Mouse (Mus musculus) neural tube, embryonic 13.5 days (tissue): ENCODE data around the gene Cdhr5. TPM values are rescaled to one million over a fixed set of nuclear protein-coding genes. Genes with fewer than 3 reads are reported as not detected.

Source experiments
- ATAC-seq: fragments of 200-750 bp; cut with Nextera tagmentation; 2 replicates; pipeline ENCODE4 v1.8.0; 2017; ENCODE audit warnings: low read depth, mild to moderate bottlenecking, moderate TSS enrichment, moderate library complexity
- H3K27ac ChIP-seq: fragments of 300-500 bp; sonication (generic); replicated peaks from 2 replicates; pipeline ENCODE4 v1.5.1; 2015; ENCODE audit warnings: moderate library complexity, mild to moderate bottlenecking, inconsistent platforms
- H3K27me3 ChIP-seq: fragments of 300-500 bp; sonication (generic); 2 replicates; pipeline ENCODE4 v1.6.1; 2015; ENCODE audit warnings: mild to moderate bottlenecking, inconsistent platforms
- H3K36me3 ChIP-seq: fragments of 300-500 bp; sonication (generic); 2 replicates; pipeline ENCODE4 v1.6.1; 2015; ENCODE audit warnings: mild to moderate bottlenecking, inconsistent platforms
- H3K4me1 ChIP-seq: fragments of 300-500 bp; sonication (generic); replicated peaks from 2 replicates; pipeline ENCODE4 v1.6.1; 2015; ENCODE audit warnings: inconsistent platforms
- H3K4me2 ChIP-seq: fragments of 300-500 bp; sonication (generic); 2 replicates; pipeline ENCODE4 v1.6.1; 2015; ENCODE audit warnings: inconsistent platforms, mild to moderate bottlenecking, moderate library complexity
- H3K4me3 ChIP-seq: fragments of 300-500 bp; sonication (generic); 2 replicates; pipeline ENCODE4 v1.5.1; 2015; ENCODE audit warnings: mild to moderate bottlenecking, inconsistent platforms
- H3K9ac ChIP-seq: fragments of 300-500 bp; sonication (generic); 2 replicates; pipeline ENCODE4 v1.6.1; 2015; ENCODE audit warnings: moderate library complexity, mild to moderate bottlenecking, inconsistent platforms
- H3K9me3 ChIP-seq: fragments of 300-500 bp; sonication (generic); 2 replicates; pipeline ENCODE4 v1.6.1; 2016; ENCODE audit warnings: inconsistent platforms
- WGBS: fragments of 180-500 bp; shearing (Covaris S2); methylation state at CpG from one replicate; pipeline ENCODE4 v1.1.7; 2015; 5-methylcytosine and 5-hydroxymethylcytosine counted together
- polyA plus RNA-seq: library from polyadenylated mRNA; unstranded; fragments of >200 nt; fragmentation: Nextera tagmentation; extraction: Ambion mirVana; gene quantifications from 2 replicates; pipeline ENCODE4 v1.2.1, GENCODE M21; 2015

The Cdhr5 gene
- polyA plus RNA-seq, 1 experiment from 2014 or later: not detected

- H3K4me1 ChIP-seq: peaks cover 26% of the 10 kb centered on the region
- H3K27ac ChIP-seq: no peak overlapping the region
- no peaks in the 10 kb centered on the region for H3K27me3 ChIP-seq
- H3K4me2 ChIP-seq: no peak overlapping the region
- H3K36me3 ChIP-seq: peaks cover 60% of the 10 kb centered on the region
- no peak overlapping the region for H3K4me3 ChIP-seq
- H3K9ac ChIP-seq: no peak overlapping the region
- H3K9me3 ChIP-seq: no peaks in the 10 kb centered on the region
- WGBS: 96% methylated on average over 10 of the region's 10 CpGs
- ATAC-seq: no peak
Observed at GRCm38 (mm10) chr7:141231551-141231950, 45.0 kb downstream of the Cdhr5 start.

GRCm38 (mm10) chr7:141231111-141231510 is 45.5 kb downstream of the Cdhr5 start:
- Histone ChIP-seq H3K27me3 (no peaks in the 10 kb centered on the region), H3K4me1 (peaks cover 26% of the 10 kb centered on the region), H3K4me2 (no peak overlapping the region), H3K9ac (no peak overlapping the region), H3K27ac (no peak overlapping the region), H3K36me3 (peaks cover 57% of the 10 kb centered on the region), H3K4me3 (no peak overlapping the region), H3K9me3 (no peaks in the 10 kb centered on the region)
- ATAC-seq: no peak
- WGBS: 94% methylated on average over 3 of the region's 3 CpGs

- Histone ChIP-seq H3K9me3 (no peaks in the 10 kb centered on the region), H3K27me3 (no peaks in the 10 kb centered on the region), H3K36me3 (peaks cover 52% of the 10 kb centered on the region), H3K4me2 (peak overlapping the region; percentile 85), H3K4me1 (peaks cover 26% of the 10 kb centered on the region), H3K9ac (peak overlapping the region; percentile 50; the same call in 1 of the 2 replicates), H3K27ac (no peak overlapping the region), H3K4me3 (no peak overlapping the region; the same call in 1 of the 2 replicates)
- no peak for ATAC-seq
- 94% methylated on average over 4 of the region's 4 CpGs for WGBS
Observed at GRCm38 (mm10) chr7:141230570-141230969, 46.0 kb downstream of the Cdhr5 start.

GRCm38 (mm10) chr7:141229702-141230101 is 46.9 kb downstream of the Cdhr5 start:
- Histone ChIP-seq H3K36me3 (peaks cover 43% of the 10 kb centered on the region), H3K4me1 (peaks cover 26% of the 10 kb centered on the region), H3K9ac (peak overlapping the region; percentile 96), H3K27me3 (no peaks in the 10 kb centered on the region), H3K4me3 (peak overlapping the region; percentile 99), H3K27ac (no peak overlapping the region), H3K4me2 (peak overlapping the region; percentile 85), H3K9me3 (no peaks in the 10 kb centered on the region)
- no peak for ATAC-seq
- 70% methylated on average over 6 of the region's 6 CpGs for WGBS

GRCm38 (mm10) chr7:141228279-141229067 is 48.1 kb downstream of the Cdhr5 start, which contains the start of gene Phrf1:
TSS of gene Phrf1 (plus strand) at chr7:141228784.
- peaks cover 26% of the 10 kb centered on the region for H3K4me1 ChIP-seq
- peaks cover 31% of the 10 kb centered on the region for H3K36me3 ChIP-seq
- peak within 1 kb of the TSS; percentile 97 for H3K27ac ChIP-seq
- H3K9me3 ChIP-seq: no peaks in the 10 kb centered on the region
- no peaks in the 10 kb centered on the region for H3K27me3 ChIP-seq
- H3K4me2 ChIP-seq: peak within 1 kb of the TSS; percentile 85
- under 1% methylated on average over 76 of the region's 76 CpGs for WGBS
- peak within 1 kb of the TSS; percentile 99 for H3K4me3 ChIP-seq
- peak within 1 kb of the TSS; percentile 96 for H3K9ac ChIP-seq
- ATAC-seq: peak; percentile 93

- H3K27ac ChIP-seq: peak overlapping the region; percentile 97; the same call in 1 of the 2 replicates
- H3K4me3 ChIP-seq: peak overlapping the region; percentile 99
- no peaks in the 10 kb centered on the region for H3K9me3 ChIP-seq
- H3K9ac ChIP-seq: no peak overlapping the region
- H3K27me3 ChIP-seq: no peaks in the 10 kb centered on the region
- peaks cover 26% of the 10 kb centered on the region for H3K4me1 ChIP-seq
- WGBS: 77% methylated on average over 4 of the region's 4 CpGs
- peaks cover 24% of the 10 kb centered on the region for H3K36me3 ChIP-seq
- H3K4me2 ChIP-seq: peak overlapping the region; percentile 85
- ATAC-seq: 0 out of 2 replicates have a peak, but pooled peaks have one; percentile 7
Observed at GRCm38 (mm10) chr7:141227796-141228195, 48.8 kb downstream of the Cdhr5 start.

GRCm38 (mm10) chr7:141226535-141226934 is 50.1 kb downstream of the Cdhr5 start:
- WGBS: 85% methylated on average over 6 of the region's 6 CpGs
- Histone ChIP-seq H3K9ac (no peak overlapping the region), H3K27me3 (no peaks in the 10 kb centered on the region), H3K9me3 (no peaks in the 10 kb centered on the region), H3K4me2 (no peak overlapping the region), H3K36me3 (peaks cover 12% of the 10 kb centered on the region), H3K4me1 (peaks cover 36% of the 10 kb centered on the region), H3K27ac (no peak overlapping the region), H3K4me3 (no peak overlapping the region)
- ATAC-seq: no peak

- WGBS: 92% methylated on average over 4 of the region's 4 CpGs
- H3K4me2 ChIP-seq: peak overlapping the region; percentile 69
Observed at GRCm38 (mm10) chr7:141222696-141223215, 53.8 kb downstream of the Cdhr5 start.

GRCm38 (mm10) chr7:141222126-141222467 is 54.5 kb downstream of the Cdhr5 start:
- peak overlapping the region; percentile 71 for H3K9ac ChIP-seq
- 6% methylated on average over 8 of the region's 8 CpGs for WGBS
- peaks cover 31% of the 10 kb centered on the region for H3K4me1 ChIP-seq
- H3K4me2 ChIP-seq: peak overlapping the region; percentile 69
- H3K27ac ChIP-seq: peak overlapping the region; percentile 87
- H3K36me3 ChIP-seq: peaks cover 9% of the 10 kb centered on the region; the same call in 1 of the 2 replicates
- peak overlapping the region; percentile 45 for H3K4me3 ChIP-seq
- no peaks in the 10 kb centered on the region for H3K9me3 ChIP-seq
- no peak for ATAC-seq
- H3K27me3 ChIP-seq: no peaks in the 10 kb centered on the region

More at GRCm38 (mm10) chr7:141222696-141223215, 53.8 kb downstream of the Cdhr5 start:
- Histone ChIP-seq H3K9me3 (no peaks in the 10 kb centered on the region), H3K9ac (peak overlapping the region; percentile 71; the same call in 1 of the 2 replicates), H3K36me3 (peaks cover 5% of the 10 kb centered on the region; the same call in 1 of the 2 replicates), H3K4me1 (peaks cover 28% of the 10 kb centered on the region), H3K27me3 (no peaks in the 10 kb centered on the region), H3K27ac (peak overlapping the region; percentile 87), H3K4me3 (no peak overlapping the region)
- no peak for ATAC-seq

GRCm38 (mm10) chr7:141221249-141222125 is 55.1 kb downstream of the Cdhr5 start:
- H3K9ac ChIP-seq: peak overlapping the region; percentile 71
- peaks cover 9% of the 10 kb centered on the region; the same call in 1 of the 2 replicates for H3K36me3 ChIP-seq
- 3% methylated on average over 44 of the region's 44 CpGs for WGBS
- peak overlapping the region; percentile 87 for H3K27ac ChIP-seq
- H3K9me3 ChIP-seq: no peaks in the 10 kb centered on the region
- peak overlapping the region; percentile 45 for H3K4me3 ChIP-seq
- H3K4me2 ChIP-seq: peak overlapping the region; percentile 69
- H3K27me3 ChIP-seq: no peaks in the 10 kb centered on the region
- H3K4me1 ChIP-seq: peaks cover 37% of the 10 kb centered on the region
- ATAC-seq: peak; percentile 97

GRCm38 (mm10) chr7:141220377-141220776 is 56.2 kb downstream of the Cdhr5 start:
- Histone ChIP-seq H3K4me1 (peaks cover 42% of the 10 kb centered on the region), H3K36me3 (peaks cover 9% of the 10 kb centered on the region; the same call in 1 of the 2 replicates), H3K9ac (no peak overlapping the region), H3K4me2 (0 out of 2 replicates have a peak overlapping the region, but pooled peaks have one; percentile 69), H3K9me3 (no peaks in the 10 kb centered on the region), H3K27me3 (no peaks in the 10 kb centered on the region), H3K27ac (0 out of 2 replicates have a peak overlapping the region, but pooled peaks have one; percentile 87), H3K4me3 (no peak overlapping the region)
- WGBS: 83% methylated on average over 1 of the region's 1 CpGs
- no peak for ATAC-seq
